Mouse (Mus musculus) spleen, adult 2 months (tissue): Measurements from ENCODE around the gene Polr3c. TPM values are rescaled to one million over a fixed set of nuclear protein-coding genes. Genes with fewer than 3 reads are reported as not detected.
"Not testable (repeated sequence)": the region's sequence is repeated elsewhere in the genome, so short reads cannot be mapped to it uniquely, and the experiment has no call there.

Experiments
- DNase-seq, 2 experiments: peaks; one replicate each; pipeline versions ENCODE4 v3.0.0 to v3.0.0-alpha.2; 2012 to 2021; ENCODE audit warnings: low spot score in 2 of 2, low read depth in 1 of 2
- H3K27ac ChIP-seq: fragments of 200-500 bp; 2 replicates; pipeline ENCODE4 v1.5.1; 2012; ENCODE audit warnings: low read length, inconsistent platforms; ENCODE audit not compliant: insufficient read depth
- H3K27me3 ChIP-seq: fragments of 200-500 bp; 2 replicates; pipeline ENCODE4 v1.6.1; 2012; ENCODE audit warnings: mild to moderate bottlenecking, moderate library complexity, low read length, inconsistent platforms; ENCODE audit not compliant: control insufficient read depth, insufficient read depth
- H3K36me3 ChIP-seq: fragments of 200-500 bp; 2 replicates; pipeline ENCODE4 v1.6.1; 2012; ENCODE audit warnings: mild to moderate bottlenecking, low read length, inconsistent platforms; ENCODE audit not compliant: control insufficient read depth, insufficient read depth
- H3K4me1 ChIP-seq: fragments of 200-500 bp; 2 replicates; pipeline ENCODE4 v1.6.1; 2011; ENCODE audit warnings: inconsistent platforms; ENCODE audit not compliant: control insufficient read depth, insufficient read depth, insufficient read length
- H3K4me3 ChIP-seq: fragments of 200-500 bp; 2 replicates; pipeline ENCODE4 v1.5.1; 2011; ENCODE audit warnings: mild to moderate bottlenecking, inconsistent platforms; ENCODE audit not compliant: insufficient read depth, insufficient read length; ENCODE audit errors: extremely low read depth
- CTCF ChIP-seq: fragments of 200-500 bp; IDR thresholded peaks from 2 replicates; pipeline ENCODE4 v1.5.1; 2011; ENCODE audit warnings: mild to moderate bottlenecking, inconsistent platforms; ENCODE audit not compliant: insufficient read depth, insufficient read length, insufficient replicate concordance; ENCODE audit errors: extremely low read depth
- POLR2A ChIP-seq: fragments of 200-500 bp; IDR thresholded peaks from 2 replicates; pipeline ENCODE4 v1.6.1; 2011; ENCODE audit warnings: low read depth, low read length, inconsistent platforms
- WGBS: fragments of 180-500 bp; shearing (Covaris S2); methylation state at CpG from one replicate; pipeline ENCODE4 v1.1.7; 2018; 5-methylcytosine and 5-hydroxymethylcytosine counted together
- polyA plus RNA-seq: library from polyadenylated mRNA; depleted of rRNA; stranded (reverse); fragments of >200 nt; gene quantifications from 2 replicates; pipeline ENCODE4 v1.2.3, GENCODE M21; 2012

The Polr3c gene
- polyA plus RNA-seq, 1 experiment: 24.8 TPM

DNA sequence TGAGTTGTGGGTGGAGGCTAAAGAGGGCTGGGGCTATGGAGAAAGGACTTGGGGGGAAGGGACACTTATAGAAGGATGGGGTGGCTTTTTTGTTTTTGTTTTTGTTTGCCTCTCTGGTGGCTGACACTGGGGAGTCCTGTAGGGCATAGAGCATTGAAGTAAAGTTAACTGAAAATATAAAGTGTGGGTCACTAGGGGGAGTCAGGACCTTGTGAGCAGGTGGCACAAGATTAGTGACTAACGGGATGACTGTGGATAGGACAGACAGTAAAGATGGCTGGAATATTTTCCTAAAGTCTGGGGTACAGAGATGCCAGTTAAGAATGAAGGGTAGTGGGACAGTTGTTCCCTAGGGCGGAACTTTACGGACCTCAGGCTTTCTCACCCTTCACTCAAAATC lies 37.1 kb downstream of the Polr3c start:
- Histone ChIP-seq H3K36me3 (no peaks in the 10 kb centered on the region), H3K27me3 (peaks cover 4% of the 10 kb centered on the region; the same call in 1 of the 2 replicates), H3K4me1 (no peaks in the 10 kb centered on the region), H3K27ac (no peak overlapping the region), H3K4me3 (no peak overlapping the region)
- no peak for TF ChIP-seq CTCF
- no peak for TF ChIP-seq POLR2A
- DNase-seq: no peak
- WGBS: 50% methylated on average over 3 of the region's 3 CpGs

DNA sequence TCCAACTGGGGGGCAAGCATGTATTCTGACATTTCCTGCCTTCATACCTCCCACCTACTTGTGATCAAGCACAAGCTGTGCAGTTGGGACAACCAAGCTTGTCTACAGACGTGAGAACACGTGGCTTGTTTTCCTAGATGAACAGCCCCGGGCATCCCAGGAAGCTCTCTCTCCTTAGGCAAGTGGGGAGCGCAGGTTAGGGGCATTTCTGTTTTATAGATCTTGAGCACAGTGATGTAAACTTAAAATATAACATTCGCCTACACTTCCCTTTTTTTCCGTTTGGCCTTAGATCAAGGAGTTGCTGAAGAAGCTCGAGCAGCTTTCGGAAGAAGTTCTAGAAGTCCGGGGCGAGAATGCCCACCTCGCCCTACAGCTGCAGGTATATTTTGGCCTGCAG lies 38.6 kb downstream of the Polr3c start:
- DNase-seq: no peak
- H3K4me1 ChIP-seq: no peaks in the 10 kb centered on the region
- no peak overlapping the region for H3K27ac ChIP-seq
- H3K4me3 ChIP-seq: no peak overlapping the region
- 35% methylated on average over 11 of the region's 11 CpGs for WGBS
- H3K27me3 ChIP-seq: peaks cover 11% of the 10 kb centered on the region
- TF ChIP-seq CTCF: no peak
- no peak for TF ChIP-seq POLR2A
- no peaks in the 10 kb centered on the region for H3K36me3 ChIP-seq

DNA sequence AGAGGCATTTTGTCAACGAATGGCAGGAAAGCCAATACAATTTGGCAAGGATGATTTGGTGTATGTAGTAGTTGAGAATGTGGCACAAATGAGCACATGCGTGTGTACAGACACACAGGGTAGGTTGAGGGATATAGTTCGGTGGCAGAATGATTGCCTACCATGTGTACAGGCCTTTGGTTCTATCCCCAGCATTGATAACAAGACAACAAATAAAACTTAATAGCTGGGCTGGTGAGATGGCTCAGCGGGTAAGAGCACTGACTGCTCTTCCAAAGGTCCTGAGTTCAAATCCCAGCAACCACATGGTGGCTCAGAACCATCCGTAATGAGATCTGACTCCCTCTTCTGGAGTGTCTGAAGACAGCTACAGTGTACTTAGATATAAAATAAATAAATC lies 41.4 kb downstream of the Polr3c start:
- not testable (repeated sequence) for H3K4me1 ChIP-seq, H3K36me3 ChIP-seq, H3K27ac ChIP-seq, H3K4me3 ChIP-seq, DNase-seq
- 92% methylated on average over 5 of the region's 5 CpGs for WGBS
- peaks cover 11% of the 10 kb centered on the region for H3K27me3 ChIP-seq

DNA sequence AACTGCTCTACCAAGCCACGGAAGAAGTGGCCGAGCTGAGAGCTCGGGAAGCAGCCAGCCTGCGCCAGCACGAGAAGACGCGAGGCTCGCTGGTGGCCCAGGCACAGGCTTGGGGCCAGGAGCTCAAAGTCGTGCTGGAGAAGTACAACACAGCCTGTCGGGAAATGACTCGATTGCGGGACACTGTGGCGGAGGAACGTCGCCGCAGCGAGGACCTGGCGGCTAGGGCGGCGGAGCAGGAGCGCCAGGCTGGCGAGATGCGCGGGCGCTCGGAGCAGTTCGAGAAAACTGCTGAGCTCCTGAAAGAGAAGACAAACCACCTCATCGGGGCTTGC lies 42.6 kb downstream of the Polr3c start:
- DNase-seq: no peak
- H3K27ac ChIP-seq: no peak overlapping the region
- peaks cover 11% of the 10 kb centered on the region for H3K27me3 ChIP-seq
- no peak overlapping the region for H3K4me3 ChIP-seq
- WGBS: 28% methylated on average over 28 of the region's 28 CpGs
- TF ChIP-seq CTCF (no peak), POLR2A (no peak)
- H3K4me1 ChIP-seq: no peaks in the 10 kb centered on the region
- no peaks in the 10 kb centered on the region for H3K36me3 ChIP-seq

DNA sequence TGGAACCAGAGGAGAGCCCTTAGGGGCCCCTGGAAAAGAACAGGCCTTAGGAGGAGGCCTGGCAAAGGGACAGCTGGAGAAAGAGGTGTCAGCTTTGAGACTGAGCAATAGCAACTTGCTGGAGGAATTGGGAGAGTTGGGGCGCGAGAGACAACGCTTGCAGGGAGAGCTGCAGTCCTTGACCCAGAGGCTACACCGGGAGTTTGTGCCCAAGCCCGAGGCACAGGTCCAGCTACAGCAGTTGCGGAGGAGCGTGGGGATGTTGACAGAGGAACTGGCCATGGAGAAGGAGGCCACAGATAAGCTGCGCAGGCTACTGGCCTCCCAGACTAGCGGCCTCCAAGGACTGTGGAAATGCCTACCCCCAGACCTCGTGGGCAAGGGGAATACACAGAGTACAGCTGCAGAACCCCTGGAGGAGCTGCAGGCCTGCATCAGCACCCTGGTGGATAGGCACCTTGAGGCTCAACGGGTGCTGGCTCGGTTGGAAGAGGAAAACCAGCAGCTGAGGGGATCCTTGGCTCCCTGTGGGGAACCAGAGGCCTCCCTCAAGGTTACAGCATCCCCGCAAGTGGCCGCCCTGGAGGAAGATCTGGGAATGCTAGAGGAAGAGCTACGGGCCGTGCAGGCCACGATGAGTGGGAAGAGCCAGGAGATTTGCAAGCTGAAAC lies 43.1 kb downstream of the Polr3c start:
- Histone ChIP-seq H3K4me1 (no peaks in the 10 kb centered on the region), H3K27me3 (peaks cover 11% of the 10 kb centered on the region), H3K4me3 (no peak overlapping the region), H3K27ac (no peak overlapping the region), H3K36me3 (no peaks in the 10 kb centered on the region)
- TF ChIP-seq POLR2A: no peak
- WGBS: 66% methylated on average over 17 of the region's 17 CpGs
- DNase-seq: no peak

DNA sequence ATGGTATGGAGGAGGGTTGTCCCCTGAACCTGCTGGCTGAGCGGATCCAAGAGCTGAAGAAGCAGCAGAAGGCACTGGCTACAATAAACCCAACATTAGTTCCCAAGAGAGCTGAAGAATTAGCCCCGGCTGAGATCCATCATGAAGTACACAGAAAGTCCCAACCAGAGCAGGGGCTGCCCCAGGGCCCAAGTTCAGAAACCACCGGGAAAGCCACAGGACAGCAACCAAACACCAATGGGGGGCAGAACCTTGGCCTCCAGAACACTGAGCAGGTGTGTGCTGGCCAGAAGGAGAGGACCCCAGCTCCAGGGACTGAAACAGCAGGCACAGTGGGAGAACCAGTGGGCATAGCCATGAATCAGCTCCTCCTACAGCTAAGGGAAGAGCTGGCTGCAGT lies 43.9 kb downstream of the Polr3c start:
- no peak for DNase-seq
- peaks cover 11% of the 10 kb centered on the region for H3K27me3 ChIP-seq
- H3K4me3 ChIP-seq: no peak overlapping the region
- H3K36me3 ChIP-seq: no peaks in the 10 kb centered on the region
- no peak for TF ChIP-seq POLR2A
- no peak for TF ChIP-seq CTCF
- no peaks in the 10 kb centered on the region for H3K4me1 ChIP-seq
- WGBS: 87% methylated on average over 3 of the region's 3 CpGs
- no peak overlapping the region for H3K27ac ChIP-seq

DNA sequence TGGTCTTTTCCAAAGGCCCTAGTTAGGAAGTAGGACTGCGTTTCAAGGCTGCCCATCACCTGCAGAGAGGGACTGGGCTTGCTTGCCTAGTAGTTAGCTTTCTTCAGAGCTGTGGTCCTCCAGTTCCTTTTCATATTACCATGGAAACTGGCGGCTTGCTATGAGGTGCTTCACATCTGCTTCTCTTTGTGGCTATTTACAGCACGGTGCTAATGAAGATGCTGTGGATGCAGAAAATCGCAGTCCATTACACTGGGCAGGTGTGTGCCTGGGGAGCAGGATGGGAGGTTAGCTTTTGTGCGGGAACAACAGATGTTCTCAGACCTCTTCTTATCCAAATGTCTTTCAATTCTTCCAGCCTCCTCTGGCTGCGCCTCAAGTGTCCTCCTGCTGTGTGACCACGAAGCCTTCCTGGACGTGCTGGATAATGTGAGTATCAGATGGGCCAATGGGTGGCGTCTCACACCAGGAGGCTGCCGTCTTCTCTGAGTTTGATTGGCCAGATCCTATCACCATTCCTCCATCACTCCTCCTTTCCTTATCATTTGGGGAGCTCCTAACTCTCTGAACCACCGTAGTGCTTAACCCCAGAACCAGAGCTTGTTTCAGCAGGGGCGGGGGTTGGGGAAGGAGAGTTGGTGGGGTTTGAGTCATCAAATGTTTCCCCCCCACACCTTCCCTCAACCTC lies 47.0 kb downstream of the Polr3c start:
- Histone ChIP-seq H3K4me3 (no peak overlapping the region), H3K36me3 (no peaks in the 10 kb centered on the region), H3K27me3 (peaks cover 9% of the 10 kb centered on the region), H3K4me1 (no peaks in the 10 kb centered on the region), H3K27ac (no peak overlapping the region)
- no peak for DNase-seq
- WGBS: 50% methylated on average over 12 of the region's 12 CpGs
- TF ChIP-seq CTCF: no peak
- no peak for TF ChIP-seq POLR2A

DNA sequence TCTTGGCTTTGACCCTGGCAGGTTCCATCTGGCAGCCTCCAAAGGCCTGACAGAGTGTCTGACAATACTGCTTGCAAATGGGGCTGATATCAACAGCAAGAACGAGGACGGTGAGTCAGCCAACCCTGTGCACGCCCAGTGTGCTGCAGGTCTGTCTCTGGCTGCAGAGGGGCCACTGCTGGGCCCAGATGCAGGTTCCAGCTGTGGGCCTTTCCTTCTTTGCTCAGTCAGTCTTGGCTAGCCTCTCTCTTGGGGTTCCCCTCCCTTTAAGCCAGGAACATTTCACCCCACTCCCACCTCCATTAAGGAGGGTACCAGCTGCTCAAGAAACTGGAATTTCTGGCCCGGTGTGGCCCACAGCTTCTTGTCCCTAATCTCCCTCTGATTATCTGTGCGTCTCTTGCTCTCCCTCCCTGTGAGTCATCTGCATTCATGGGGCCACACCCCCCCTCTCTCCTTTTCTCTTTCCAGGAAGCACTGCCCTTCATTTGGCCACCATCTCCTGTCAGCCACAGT lies 48.2 kb downstream of the Polr3c start:
- Histone ChIP-seq H3K4me3 (no peak overlapping the region), H3K27ac (no peak overlapping the region), H3K4me1 (no peaks in the 10 kb centered on the region), H3K27me3 (no peaks in the 10 kb centered on the region), H3K36me3 (no peaks in the 10 kb centered on the region)
- 60% methylated on average over 5 of the region's 5 CpGs for WGBS
- no peak for DNase-seq
- no peak for TF ChIP-seq CTCF
- no peak for TF ChIP-seq POLR2A
